Mouse (Mus musculus) CH12.LX (cell line): ENCODE measurements around the gene Psmb9.

Experiments
- CTCF ChIP-seq, 2 experiments: IDR thresholded peaks in 1 of 2; conservative IDR thresholded peaks in 1 of 2; 2 replicates each; pipeline ENCODE4 v1.5.1; 2011 to 2012; ENCODE audit warnings: low read depth in 2 of 2, low read length in 2 of 2, improper control_type of control experiment in 1 of 2, inconsistent platforms in 1 of 2, mild to moderate bottlenecking in 1 of 2, moderate library complexity in 1 of 2
- E2F4 ChIP-seq: IDR thresholded peaks from 2 replicates; pipeline ENCODE4 v1.6.1; 2011; ENCODE audit warnings: low read depth, low read length, improper control_type of control experiment; ENCODE audit not compliant: insufficient replicate concordance
- ELF1 ChIP-seq: IDR thresholded peaks from 2 replicates; pipeline ENCODE4 v1.6.1; 2014; ENCODE audit warnings: low read depth, mild to moderate bottlenecking, inconsistent platforms, low read length, improper control_type of control experiment
- HCFC1 ChIP-seq: IDR thresholded peaks from 2 replicates; pipeline ENCODE4 v1.6.1; 2012; ENCODE audit warnings: low read depth, mild to moderate bottlenecking, inconsistent platforms, low read length, improper control_type of control experiment
- JUN ChIP-seq: IDR thresholded peaks from 2 replicates; pipeline ENCODE4 v1.6.1; 2011; ENCODE audit warnings: low read depth, mild to moderate bottlenecking, low read length, improper control_type of control experiment, moderate library complexity; ENCODE audit not compliant: insufficient read depth
- MAX ChIP-seq: IDR thresholded peaks from 2 replicates; pipeline ENCODE4 v1.6.1; 2011; ENCODE audit warnings: low read length, improper control_type of control experiment
- MXI1 ChIP-seq: IDR thresholded peaks from 2 replicates; pipeline ENCODE4 v1.6.1; 2011; ENCODE audit warnings: mild to moderate bottlenecking, low read depth, low read length, improper control_type of control experiment
- POLR2A ChIP-seq: IDR thresholded peaks from 2 replicates; pipeline ENCODE4 v1.6.1; 2011; ENCODE audit warnings: low read depth, mild to moderate bottlenecking, improper control_type of control experiment, low read length
- ZKSCAN1 ChIP-seq: IDR thresholded peaks from 2 replicates; pipeline ENCODE4 v1.6.1; 2012; ENCODE audit warnings: low read depth, inconsistent platforms, low read length, improper control_type of control experiment, borderline replicate concordance

- TF ChIP-seq POLR2A (no peak), CTCF (conservative IDR thresholded peaks at IDR 0.05 in 1 of 2, IDR thresholded peaks at IDR 0.05 in 1 of 2; ENCODE audit: low read depth in 2 of 2, low read length in 2 of 2) (no peak), E2F4 (no peak), ZKSCAN1 (no peak), JUN (no peak), MAX (no peak), ELF1 (no peak), MXI1 (peak; percentile 31; the same call in 1 of the 2 replicates), HCFC1 (no peak)
These were observed 17.6 kb upstream of the Psmb9 start for GRCm38 (mm10) chr17:34205021-34205745.
